Mouse (Mus musculus): ENCODE results near the gene Scrn2.

Gene Scrn2

GRCm38 (mm10) chr11:97029686-97030417 is at the start of gene Scrn2:
Scrn2 (plus strand) TSS chr11:97029938.
- peak; percentile 98 for DNase-seq

GRCm38 (mm10) chr11:96980021-96980420 is 49.7 kb upstream of the Scrn2 start:
- DNase-seq, result peak; percentile 82

GRCm38 (mm10) chr11:96981461-96981860 is 48.3 kb upstream of the Scrn2 start:
- peak; percentile 89 for DNase-seq

- peak; percentile 96 for DNase-seq
Measured at GRCm38 (mm10) chr11:96982355-96982754, 47.4 kb upstream of the Scrn2 start.

- DNase-seq, result no peak
Measured at GRCm38 (mm10) chr11:96982859-96983258, 46.9 kb upstream of the Scrn2 start, which contains the start of gene Sp2. Sp2 (minus strand) TSS chr11:96982959.

- no peak for DNase-seq
Measured at GRCm38 (mm10) chr11:96984903-96985302, 44.8 kb upstream of the Scrn2 start.

GRCm38 (mm10) chr11:96986463-96986862 is 43.3 kb upstream of the Scrn2 start:
- DNase-seq, result no peak

- DNase-seq, result no peak
Measured at GRCm38 (mm10) chr11:96987873-96988655, 41.7 kb upstream of the Scrn2 start.

- DNase-seq, result no peak
Measured at GRCm38 (mm10) chr11:96991501-96991900, 38.2 kb upstream of the Scrn2 start.

- no peak for DNase-seq
Measured at GRCm38 (mm10) chr11:96992722-96993311, 36.9 kb upstream of the Scrn2 start.

- DNase-seq, result no peak
Measured at GRCm38 (mm10) chr11:96995031-96995430, 34.7 kb upstream of the Scrn2 start.

GRCm38 (mm10) chr11:96995836-96996772 is 33.6 kb upstream of the Scrn2 start:
- DNase-seq, result no peak

GRCm38 (mm10) chr11:96996773-96997379 is 32.9 kb upstream of the Scrn2 start:
- DNase-seq, result no peak

- peak; percentile 96 for DNase-seq
Measured at GRCm38 (mm10) chr11:96997380-96997956, 32.3 kb upstream of the Scrn2 start.

GRCm38 (mm10) chr11:97003170-97003569 is 26.6 kb upstream of the Scrn2 start:
- no peak for DNase-seq

- no peak for DNase-seq
Measured at GRCm38 (mm10) chr11:97007093-97007794, 22.5 kb upstream of the Scrn2 start.

GRCm38 (mm10) chr11:97009198-97009790 is 20.4 kb upstream of the Scrn2 start:
- no peak for DNase-seq

GRCm38 (mm10) chr11:97013121-97013670 is 16.5 kb upstream of the Scrn2 start, which contains the start of gene Sp6:
Sp6 (plus strand) TSS chr11:97013394.
- no peak for DNase-seq

GRCm38 (mm10) chr11:97017696-97018582 is 11.8 kb upstream of the Scrn2 start:
- DNase-seq, result no peak

Measured in heart, adult 11 months (tissue).